Mouse (Mus musculus): ENCODE data around the gene Tjap1.

Tjap1 gene

GRCm38 (mm10) chr17:46282483-46283123, at the start of gene Tjap1:
Tjap1 (minus strand) TSS chr17:46283026.
- peak; percentile 95 for DNase-seq (ENCODE audit: low read depth, low spot score)

- DNase-seq (ENCODE audit: low read depth, low spot score), result no peak
Observed at GRCm38 (mm10) chr17:46328723-46329122, 45.9 kb upstream of the Tjap1 start.

GRCm38 (mm10) chr17:46327906-46328534, 45.2 kb upstream of the Tjap1 start, which contains the start of gene Abcc10:
Abcc10 (minus strand) TSS chr17:46328352.
- peak; percentile 98 for DNase-seq (ENCODE audit: low read depth, low spot score)

- DNase-seq (ENCODE audit: low read depth, low spot score), result peak; percentile 34
Observed at GRCm38 (mm10) chr17:46327413-46327905, 44.6 kb upstream of the Tjap1 start.

GRCm38 (mm10) chr17:46322046-46322823, 39.4 kb upstream of the Tjap1 start:
- no peak for DNase-seq (ENCODE audit: low read depth, low spot score)

- no peak for DNase-seq (ENCODE audit: low read depth, low spot score)
Observed at GRCm38 (mm10) chr17:46320492-46320891, 37.7 kb upstream of the Tjap1 start.

GRCm38 (mm10) chr17:46315813-46316212, 33.0 kb upstream of the Tjap1 start:
- no peak for DNase-seq (ENCODE audit: low read depth, low spot score)

- DNase-seq (ENCODE audit: low read depth, low spot score), result no peak
Observed at GRCm38 (mm10) chr17:46313135-46313715, 30.4 kb upstream of the Tjap1 start.

GRCm38 (mm10) chr17:46310515-46310914, 27.7 kb upstream of the Tjap1 start:
- peak; percentile 53 for DNase-seq (ENCODE audit: low read depth, low spot score)

- DNase-seq (ENCODE audit: low read depth, low spot score), result no peak
Observed at GRCm38 (mm10) chr17:46309835-46310234, 27.0 kb upstream of the Tjap1 start.

GRCm38 (mm10) chr17:46306956-46307355, 24.1 kb upstream of the Tjap1 start:
- no peak for DNase-seq (ENCODE audit: low read depth, low spot score)

- no peak for DNase-seq (ENCODE audit: low read depth, low spot score)
Observed at GRCm38 (mm10) chr17:46304184-46304583, 21.4 kb upstream of the Tjap1 start.

GRCm38 (mm10) chr17:46301892-46302291, 19.1 kb upstream of the Tjap1 start:
- DNase-seq (ENCODE audit: low read depth, low spot score), result no peak

- DNase-seq (ENCODE audit: low read depth, low spot score), result peak; percentile 91
Observed at GRCm38 (mm10) chr17:46298220-46298913, 15.5 kb upstream of the Tjap1 start.

- DNase-seq (ENCODE audit: low read depth, low spot score), result peak; percentile 26
Observed at GRCm38 (mm10) chr17:46297364-46298219, 14.8 kb upstream of the Tjap1 start, which contains the start of gene Dlk2. Dlk2 (plus strand) TSS chr17:46297421.

- DNase-seq (ENCODE audit: low read depth, low spot score), result no peak
Observed at GRCm38 (mm10) chr17:46297028-46297363, 14.2 kb upstream of the Tjap1 start.

GRCm38 (mm10) chr17:46296601-46297000, 13.8 kb upstream of the Tjap1 start:
- no peak for DNase-seq (ENCODE audit: low read depth, low spot score)

GRCm38 (mm10) chr17:46287678-46288095, 4.9 kb upstream of the Tjap1 start:
- DNase-seq (ENCODE audit: low read depth, low spot score), result peak; percentile 48

- no peak for DNase-seq (ENCODE audit: low read depth, low spot score)
Observed at GRCm38 (mm10) chr17:46285407-46285806, 2.6 kb upstream of the Tjap1 start.

- DNase-seq (ENCODE audit: low read depth, low spot score), result no peak
Observed at GRCm38 (mm10) chr17:46284653-46285052, 1.8 kb upstream of the Tjap1 start.
